Mouse (Mus musculus) liver, postnatal 0 days (tissue): ENCODE results near the gene Mpzl1.
"Not testable (repeated sequence)": the region's sequence is repeated elsewhere in the genome, so short reads cannot be mapped to it uniquely, and the experiment has no call there.

Experiments
- CTCF ChIP-seq: sonication (generic); IDR thresholded peaks from 2 replicates; pipeline ENCODE4 v1.5.1; 2016; ENCODE audit warnings: antibody characterized with exemption, low read depth
- EP300 ChIP-seq: IDR thresholded peaks from 2 replicates; pipeline ENCODE4 v1.6.1; 2016; ENCODE audit warnings: antibody characterized with exemption, low read depth, mild to moderate bottlenecking

DNA sequence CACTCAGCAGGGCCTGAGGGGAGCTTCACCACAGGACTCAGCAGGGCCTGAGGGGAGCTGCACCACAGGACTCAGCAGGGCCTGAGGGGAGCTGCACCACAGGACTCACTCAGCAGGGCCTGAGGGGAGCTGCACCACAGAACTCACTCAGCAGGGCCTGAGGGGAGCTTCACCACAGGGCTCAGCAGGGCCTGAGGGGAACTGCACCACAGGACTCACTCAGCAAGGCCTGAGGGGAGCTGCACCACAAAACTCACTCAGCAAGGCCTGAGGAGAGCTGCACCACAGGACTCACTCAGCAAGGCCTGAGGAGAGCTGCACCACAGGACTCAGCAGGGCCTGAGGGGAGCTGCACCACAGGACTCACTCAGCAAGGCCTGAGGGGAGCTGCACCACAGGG, 45.7 kb upstream of the Mpzl1 start:
- TF ChIP-seq CTCF, EP300: not testable (repeated sequence)
